Mouse (Mus musculus) right cerebral cortex, postnatal 10 days (tissue): ENCODE results near the gene Tldc1.

Experiments
- DNase-seq, 2 experiments: peaks; one replicate each; pipeline ENCODE4 v3.0.0; 2021; ENCODE audit warnings: low spot score in 2 of 2

Tldc1 gene

DNA sequence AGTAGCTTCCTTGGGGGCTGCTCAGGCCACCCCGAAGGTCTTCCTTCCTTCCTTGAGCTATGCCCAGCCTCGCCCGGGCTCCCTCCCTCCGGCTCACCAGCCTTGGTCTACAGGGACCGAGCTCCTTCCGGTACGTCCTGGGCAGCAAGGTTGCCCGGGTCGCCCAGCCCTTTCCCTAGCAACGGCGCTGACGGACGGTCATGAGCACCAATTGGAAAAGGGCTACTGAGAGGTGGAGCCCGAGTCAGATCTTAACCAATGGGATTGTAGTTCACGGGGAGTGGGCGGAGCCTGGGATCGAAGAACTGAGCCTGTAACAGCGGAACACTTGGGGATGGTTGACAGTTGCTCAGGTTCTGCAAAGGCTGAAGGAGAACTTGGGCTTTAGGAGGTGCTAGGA is at the start of gene Tldc1:
TSS of gene Tldc1 (minus strand) at position 154 of the 400 bp plus-strand sequence.
- DNase-seq = peak; percentile 99 to 100

DNA sequence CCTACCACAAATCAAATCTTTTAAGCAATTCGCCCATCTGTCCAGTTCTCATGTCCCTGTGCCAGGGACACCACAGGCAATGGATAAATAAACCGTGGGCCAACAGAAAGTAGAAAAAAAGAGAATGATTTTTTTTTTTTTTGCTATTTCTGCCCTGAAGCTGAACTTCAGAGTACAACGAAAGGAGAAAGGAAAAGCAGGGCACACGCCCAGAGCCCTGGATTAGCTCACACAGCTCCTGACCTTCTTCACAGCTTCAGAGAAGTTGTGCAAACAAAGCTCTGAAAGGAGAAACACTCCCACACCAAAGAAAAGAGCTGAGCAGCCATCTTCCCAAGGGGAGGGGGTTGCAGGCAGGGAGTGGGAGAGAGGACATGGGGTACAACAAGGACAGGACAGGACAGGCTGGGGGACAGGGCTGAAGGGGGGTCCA is 49.5 kb upstream of the Tldc1 start:
- no peak for DNase-seq

DNA sequence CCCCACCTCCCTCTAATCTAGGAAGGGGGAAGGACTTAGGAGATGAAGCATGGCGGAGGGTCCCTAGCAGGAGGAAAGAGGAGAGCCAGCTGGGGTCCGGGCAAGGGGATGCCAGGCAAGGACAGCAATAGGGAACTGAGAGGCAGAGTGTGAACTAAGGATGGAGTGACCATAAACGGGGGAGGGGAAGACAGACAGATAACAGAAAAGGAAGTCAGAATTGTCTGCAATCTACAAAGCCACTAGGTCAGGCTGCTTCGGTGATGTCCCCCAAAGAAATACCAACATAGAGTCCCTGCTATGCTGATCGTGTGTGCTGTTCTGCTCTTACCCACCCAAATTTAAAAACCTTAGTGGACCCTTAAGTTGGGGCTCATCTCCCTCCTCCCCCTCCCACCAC is 48.8 kb upstream of the Tldc1 start:
- DNase-seq = no peak

DNA sequence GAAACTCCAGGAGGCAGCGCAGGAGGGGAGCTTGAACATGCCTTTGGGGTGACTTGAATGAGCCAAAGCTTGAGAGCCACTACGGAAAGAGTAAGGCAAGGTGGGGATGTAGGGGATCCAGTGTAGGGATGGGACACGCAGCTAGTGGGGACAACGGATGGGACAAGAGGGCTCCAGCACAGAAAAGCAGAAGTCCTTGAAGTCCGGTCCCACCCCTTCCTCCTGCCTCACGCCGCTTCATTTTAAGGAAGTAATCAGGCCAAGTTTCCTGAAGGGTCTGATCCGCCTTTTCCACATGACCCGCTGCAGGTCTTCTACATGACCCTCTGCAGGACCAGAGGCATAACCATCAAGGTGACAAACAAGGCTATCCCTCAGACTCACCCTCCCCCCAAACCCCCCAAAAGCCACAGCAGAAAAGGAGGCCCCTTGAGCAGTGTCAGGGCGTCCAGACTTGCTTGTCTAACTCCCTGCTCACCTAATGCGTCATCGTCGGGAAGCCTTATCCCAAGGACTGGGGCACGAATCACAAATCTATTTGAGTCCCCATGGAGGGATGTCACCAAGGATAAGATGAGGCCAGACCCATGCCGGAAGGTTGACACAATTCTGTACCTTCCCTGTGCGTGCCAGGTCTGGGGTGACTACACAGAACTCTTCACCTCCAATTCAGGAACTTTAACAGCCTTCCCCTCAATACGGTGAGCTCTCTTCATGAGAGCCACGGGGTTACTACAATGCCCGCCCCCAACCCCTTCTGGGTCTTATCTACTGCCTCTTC is 47.9 kb upstream of the Tldc1 start:
- no peak for DNase-seq

DNA sequence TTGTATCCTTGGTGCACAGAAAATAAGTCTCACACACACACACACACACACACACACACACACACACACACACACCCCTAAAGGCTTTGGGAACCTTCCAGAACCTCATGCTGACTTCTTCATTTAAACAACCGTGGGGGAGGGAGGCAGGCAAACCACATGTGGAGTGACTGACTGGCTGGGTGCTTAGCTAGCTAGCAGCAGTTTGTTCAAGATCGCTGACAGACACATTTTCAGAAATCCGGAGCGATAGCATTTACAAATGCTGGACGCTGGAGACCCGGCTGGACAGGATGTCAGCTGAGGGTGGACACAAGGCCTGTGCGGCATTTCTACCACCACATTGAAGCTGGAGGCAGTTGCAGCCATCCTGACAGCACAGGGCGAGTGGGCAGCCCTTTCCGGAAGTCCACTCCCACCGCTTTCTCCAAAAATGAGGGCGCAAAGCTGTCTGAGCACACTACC is 46.6 kb upstream of the Tldc1 start:
- DNase-seq = peak; percentile 68 to 82

DNA sequence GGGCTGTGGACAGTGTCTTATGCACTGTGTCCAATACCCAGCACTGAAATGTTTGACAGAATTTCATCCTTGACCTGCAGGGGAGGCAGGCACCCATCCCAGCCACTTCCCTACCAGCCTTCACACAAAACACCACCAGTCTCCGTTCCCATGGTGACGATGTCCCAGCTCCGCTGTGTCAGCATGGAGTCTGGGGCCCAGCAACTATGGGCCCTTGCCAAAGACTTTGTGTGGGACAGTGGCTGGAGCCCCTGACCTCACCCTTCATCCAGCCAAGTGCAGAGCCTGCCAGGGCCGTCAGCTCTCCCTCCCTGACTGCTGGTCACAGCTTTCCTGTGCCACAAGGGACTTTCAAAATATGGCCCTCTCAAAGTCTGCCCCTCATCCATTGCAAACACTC is 45.9 kb upstream of the Tldc1 start:
- DNase-seq = peak; percentile 79 to 87

DNA sequence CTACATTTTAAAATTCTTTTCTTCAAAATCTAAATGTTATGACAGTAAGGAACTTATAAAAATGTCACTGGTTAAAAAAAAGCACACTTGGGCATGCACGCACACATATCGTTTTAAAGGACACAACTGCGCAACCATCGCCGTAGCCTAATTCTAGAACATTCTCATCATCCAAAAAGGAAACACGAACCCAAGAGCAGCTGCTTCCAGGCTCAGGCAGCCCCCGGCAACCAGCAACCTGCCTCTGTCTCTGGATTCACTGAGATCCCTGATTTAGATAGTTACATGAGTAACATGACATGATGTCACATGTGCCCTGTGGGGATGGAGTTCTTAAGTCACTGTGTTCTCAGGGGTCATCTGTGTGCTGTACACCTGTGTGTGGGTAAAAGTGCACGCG is 45.1 kb upstream of the Tldc1 start:
- DNase-seq = no peak

DNA sequence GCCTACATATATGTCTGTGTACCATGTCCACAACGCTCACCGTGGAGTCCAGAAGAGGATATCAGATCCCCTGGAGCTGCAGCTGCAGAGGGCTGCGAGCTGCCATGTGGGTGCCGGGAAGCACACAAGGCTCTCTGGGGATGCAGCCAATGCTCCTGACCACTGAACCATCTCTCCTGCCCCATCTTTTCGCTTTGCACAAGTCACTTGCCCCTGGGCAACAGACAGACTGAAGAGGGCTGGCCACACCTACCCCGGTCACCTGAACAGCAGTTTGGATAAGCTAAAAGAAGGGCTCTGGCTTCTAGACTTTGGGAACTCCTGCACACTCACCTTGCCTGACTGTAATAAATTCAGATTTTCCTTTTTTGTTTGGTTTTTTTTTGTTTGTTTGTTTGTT is 43.5 kb upstream of the Tldc1 start:
- no peak for DNase-seq

DNA sequence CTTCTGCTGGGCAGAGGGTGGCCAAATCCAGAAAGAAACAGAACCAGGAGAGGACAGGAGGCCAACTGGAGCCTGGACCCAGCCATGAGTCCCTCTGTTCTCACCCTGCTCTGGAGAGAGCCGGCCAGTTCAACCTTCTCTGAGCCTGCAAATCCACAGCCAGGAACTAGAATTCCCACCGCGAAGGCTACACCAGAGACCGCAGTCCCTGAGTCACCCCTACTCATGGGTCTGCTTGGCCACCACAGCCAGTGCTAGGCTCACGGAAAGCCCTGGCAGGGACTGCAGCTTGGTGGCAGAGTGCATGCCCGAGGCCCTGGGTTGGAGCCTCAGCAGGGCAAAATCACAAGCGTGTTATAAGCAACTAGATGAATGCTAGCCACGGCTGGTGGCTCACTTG is 41.8 kb upstream of the Tldc1 start:
- no peak for DNase-seq

DNA sequence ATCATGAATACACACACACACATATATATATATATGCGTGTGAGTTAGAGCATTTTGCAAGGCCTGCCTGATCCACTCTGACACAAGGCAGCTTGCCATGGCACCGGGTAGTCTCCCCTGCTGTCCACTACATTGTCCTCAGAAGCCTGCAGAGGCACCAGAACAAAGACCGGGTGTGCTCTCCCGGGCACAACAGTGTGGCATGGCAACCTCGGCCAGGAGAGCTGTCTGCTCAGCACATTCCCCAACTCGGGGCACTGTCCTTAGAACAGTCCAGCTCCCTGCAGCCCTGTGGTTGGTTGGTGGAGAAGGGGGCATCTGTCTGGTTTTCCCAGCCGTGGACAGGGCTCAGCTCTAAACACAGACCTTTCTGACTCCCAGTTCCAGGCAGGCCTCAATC is 41.1 kb upstream of the Tldc1 start:
- DNase-seq = no peak

DNA sequence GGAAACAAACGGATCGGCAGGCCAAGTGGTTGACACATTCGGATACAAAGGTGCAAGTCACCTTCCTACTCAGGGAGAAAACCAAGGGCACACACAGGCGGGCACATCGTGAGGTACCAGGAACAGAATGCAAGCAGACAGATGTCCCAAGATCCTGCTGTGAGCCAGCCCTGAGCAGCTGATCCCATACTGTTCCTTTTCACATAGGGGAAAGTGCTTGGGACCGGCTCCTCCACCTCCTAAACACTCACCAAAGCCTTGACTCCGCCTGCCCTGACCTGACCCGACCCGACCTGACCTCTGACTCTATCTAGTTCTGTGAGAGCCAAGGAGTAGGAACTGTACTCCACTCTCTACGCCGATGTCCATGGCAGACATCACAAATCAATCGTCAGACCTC is 39.2 kb upstream of the Tldc1 start:
- no peak for DNase-seq

DNA sequence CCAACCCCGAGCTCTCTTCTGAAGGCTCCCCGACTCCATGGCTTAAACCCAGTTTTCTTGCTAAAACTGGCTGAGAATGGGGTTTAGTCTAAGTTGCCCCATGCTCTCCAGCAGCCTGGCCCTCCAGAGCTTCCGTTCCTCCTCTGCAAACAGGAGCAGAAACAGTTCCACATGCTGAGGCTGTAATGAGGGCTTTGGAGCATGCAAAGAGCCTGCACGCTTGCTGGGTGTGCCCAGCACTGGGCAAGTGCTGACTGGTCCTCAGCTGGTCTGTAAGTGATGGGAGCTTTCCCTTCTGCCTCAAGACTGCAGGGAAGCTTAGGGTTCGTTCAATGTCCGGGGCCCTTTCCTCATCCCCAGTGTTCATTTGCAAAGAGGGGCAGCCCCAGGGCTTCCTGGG is 38.0 kb upstream of the Tldc1 start:
- DNase-seq = no peak

DNA sequence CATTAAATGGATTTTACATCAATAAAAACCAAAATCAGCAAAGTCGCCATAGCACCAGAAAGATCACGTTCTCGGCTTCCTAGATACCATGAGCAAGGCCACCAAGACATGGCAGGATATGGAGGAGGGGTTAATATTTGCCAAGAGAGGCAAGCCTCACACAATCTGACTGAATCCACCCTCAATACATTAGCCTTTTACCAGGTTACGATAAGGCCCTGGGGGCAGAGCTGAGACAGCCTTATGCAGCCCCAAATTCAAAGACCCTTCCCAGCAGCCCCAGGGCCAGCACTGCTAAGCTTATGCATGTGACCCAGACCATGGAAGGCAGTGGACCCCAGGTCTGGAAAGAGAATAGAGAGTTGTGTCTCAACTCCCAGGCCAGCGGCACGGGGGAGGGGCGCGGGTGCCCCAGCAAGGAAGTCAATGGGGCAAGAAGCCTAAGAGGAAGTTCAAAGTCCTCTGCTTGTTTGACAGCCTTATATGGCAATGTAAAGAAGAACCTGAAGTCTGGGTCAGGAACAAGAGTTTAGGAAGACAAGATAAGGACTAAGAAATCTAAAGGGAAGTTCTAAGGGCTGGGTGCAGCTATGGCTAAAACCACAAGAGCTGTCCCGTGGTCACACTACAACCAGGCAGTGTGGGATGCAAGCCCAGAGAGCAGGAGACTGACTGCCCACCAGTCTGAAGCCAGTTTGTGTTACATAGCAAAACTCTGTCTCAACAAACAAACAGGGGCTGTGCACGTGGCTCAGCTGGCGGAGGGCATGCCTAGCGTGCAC is 34.6 kb upstream of the Tldc1 start:
- peak in 1 of 2 experiments; percentile 65 for DNase-seq

DNA sequence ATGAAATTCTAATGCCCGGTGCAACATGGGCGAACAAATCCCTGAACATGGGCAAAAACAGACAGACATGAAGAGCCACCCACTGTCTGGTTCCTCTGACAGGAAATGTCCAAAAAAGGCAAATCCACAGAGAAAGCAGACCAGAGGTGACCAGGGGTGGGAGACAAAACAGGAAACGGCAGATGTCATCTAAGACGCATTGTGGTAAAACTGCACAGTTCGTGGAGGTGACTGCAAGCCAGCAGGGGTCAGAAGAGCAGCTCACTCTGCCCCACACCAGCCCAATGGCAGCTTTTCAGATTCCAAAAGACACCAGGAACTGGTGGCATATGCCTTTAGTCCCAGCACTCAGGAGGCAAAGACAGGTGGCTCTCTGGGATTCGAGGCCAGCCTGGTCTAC is 33.7 kb upstream of the Tldc1 start:
- DNase-seq = no peak

DNA sequence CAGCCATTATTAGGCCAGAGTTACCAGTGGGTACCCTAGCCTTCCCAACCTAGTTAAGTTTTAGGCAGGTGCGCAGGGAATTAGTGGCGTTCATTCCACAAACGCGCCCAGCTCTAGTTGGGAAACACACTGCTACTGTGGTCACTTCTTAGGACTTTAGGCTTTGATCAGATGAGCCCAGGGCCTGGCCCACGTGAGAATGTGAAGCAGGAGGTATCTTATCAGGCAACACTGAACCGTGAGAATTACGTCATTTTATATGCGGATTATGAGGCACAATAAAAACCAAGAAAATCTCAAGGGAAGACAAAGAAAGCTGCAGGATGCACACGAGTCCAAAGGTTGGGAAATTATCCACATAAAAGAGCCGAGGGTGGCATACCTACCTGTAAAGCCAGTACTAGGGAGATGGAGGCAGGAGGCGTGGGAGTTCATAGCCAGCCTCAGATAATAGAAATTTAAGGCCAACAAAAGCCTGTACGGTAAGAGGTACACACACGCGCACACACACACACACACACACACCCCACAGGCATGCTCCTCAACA is 32.8 kb upstream of the Tldc1 start:
- no peak for DNase-seq

DNA sequence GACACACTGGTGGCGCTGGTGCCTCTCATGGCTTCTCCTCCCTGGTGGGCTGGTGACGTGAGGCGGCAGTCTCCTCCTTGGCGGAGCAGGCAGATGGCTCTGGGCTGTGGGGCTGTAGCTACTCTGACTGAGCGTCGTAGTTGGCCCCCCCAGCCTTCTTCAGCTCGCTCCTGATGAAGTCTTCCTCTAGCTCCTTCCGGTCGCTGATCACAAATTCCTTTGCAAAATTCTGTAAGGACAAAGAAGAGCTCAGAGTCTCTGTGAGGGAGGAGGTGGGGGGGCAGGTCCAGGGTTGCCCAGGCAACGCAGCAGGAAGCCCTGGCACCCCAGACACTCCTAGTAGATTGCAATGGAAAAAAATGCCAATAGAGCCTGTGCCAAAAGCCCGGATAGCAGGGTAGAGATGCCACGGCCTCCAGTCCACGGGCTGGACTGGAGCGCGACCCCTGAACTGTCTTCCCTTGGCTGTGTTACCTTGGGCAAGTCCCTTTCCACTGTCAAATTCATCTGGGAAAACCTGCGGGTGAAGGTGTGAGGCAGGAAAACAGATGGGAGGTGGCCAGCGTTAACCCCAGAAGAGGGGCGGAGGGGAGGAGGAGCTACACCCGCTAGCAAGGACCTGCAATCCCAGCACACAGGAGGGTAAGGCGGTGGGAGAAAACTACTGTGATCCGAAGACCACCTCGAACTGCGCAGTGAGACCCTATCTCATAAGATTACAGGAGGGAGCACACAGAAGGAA is 32.1 kb upstream of the Tldc1 start:
- peak; percentile 75 to 81 for DNase-seq

DNA sequence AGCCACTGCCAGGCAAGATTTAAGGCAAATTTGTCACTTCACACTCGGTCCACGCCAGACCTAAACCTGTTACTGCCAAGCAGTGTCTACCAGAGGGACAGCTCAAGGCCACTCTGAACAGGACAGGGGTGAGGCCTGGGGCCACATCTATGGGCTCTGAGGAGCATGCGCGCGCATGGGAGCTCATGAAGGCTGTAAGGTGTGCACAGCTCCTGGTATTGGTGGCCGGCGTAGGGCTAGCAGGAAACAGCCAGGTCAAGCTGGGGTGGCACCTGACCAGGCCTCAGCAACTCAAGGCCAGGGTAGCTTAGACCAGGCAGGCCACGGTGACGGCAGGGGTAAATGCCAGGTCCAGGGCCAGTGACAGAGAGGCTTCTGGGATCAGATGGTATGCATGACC is 31.4 kb upstream of the Tldc1 start:
- no peak for DNase-seq

DNA sequence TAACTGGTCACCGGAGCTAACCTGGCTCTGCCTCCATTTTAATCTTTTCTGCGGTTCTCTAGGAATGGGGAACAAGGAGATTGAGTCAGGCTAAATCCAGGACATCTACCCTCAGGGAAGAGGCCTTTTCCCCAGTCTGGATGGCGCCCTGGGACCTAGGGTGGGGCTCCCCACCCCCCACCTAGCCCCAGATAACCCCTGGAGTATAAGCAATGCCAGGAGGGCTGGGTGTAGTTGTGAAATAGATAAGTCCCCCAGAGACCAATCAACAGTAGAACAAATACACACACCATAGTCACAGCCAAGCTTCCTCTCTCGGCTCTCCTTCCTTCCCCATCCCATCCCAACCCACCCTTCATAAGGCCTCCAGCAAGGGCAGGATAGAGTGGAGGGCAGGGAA is 29.5 kb upstream of the Tldc1 start:
- no peak for DNase-seq

DNA sequence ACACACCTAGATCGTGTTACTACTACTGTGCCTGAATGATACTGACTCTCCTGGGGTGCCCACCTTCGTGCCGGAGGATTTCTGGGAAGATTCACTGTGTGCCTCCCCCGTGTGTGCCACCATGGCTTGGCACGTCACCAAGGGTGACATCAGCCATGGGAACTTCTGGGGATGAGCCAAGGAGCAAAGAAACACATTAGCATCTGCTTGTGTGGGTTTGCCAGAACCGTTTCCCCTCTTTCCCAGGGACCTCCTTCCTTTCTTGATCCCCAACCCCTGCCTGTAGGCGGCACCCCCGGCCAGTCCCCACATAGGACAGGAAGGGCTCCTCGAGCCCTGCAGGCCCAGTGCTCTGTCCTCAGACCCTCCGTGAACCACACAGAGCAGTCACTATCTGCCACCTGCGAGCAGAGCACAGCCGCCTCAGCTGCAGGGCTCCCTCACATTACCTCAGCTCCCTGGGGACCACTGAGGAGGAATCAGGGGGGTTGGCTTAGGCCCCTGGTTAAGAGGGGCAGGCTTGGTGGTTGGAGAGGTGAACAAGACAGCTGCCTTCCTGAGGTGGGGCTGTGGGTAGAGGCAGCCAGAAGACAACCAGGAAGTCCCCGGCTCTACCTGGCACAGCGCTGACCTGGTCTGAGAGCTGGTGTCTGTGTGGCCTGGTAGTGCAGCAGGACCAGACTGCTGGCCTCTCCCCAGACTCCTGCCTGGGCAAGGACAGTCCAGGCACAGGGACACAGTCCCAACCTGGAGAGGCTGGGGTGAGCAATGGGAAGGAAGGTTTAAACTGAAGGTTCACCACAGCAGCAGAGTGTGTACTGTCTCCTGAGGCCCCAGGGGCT is 28.4 kb upstream of the Tldc1 start:
- peak; percentile 80 to 83 for DNase-seq

DNA sequence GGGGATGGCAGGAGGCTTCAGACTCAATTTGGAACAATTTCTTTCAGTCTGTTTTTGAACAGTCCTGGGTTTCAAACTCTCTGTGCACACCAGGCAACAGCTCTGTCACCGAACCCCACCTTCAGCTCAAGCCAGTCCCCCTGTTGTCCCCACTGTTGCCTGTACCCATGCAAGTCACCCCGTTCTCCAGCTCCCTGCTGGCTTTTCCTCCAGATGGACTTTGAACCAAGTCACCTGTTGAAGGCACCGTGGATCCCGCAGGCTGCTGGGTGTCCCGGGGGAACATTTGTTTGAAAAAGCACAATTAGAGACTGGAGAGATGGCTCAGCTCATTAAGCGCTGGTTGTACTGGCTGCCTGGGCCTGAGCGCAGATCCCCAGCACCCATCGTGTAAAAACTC is 27.1 kb upstream of the Tldc1 start:
- no peak for DNase-seq

DNA sequence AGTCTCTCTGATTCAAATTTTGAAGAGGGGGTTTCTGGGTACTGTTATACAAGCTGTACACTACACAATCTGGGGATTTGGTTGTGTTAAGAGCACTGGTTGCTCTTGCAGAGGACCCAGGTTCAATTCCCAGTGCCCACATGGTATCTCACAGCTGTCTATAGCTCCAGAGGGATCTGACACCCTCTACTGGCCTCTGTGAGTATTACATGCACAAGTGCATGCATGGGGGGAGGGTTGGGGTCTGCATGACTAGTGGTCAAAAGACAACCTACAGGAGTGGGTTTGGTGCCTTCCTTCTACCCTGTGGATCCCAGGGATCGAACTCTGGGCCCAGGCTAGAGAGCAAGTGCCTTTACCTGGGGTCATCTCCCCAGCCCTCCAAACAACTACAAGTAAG is 24.4 kb upstream of the Tldc1 start:
- no peak for DNase-seq
